Mouse (Mus musculus): ENCODE results near the gene Phldb2. TPM values are rescaled to one million over a fixed set of nuclear protein-coding genes. Genes with fewer than 3 reads are reported as not detected.

Phldb2 gene
- total and polyA plus RNA-seq, 3 experiments, result 0.55 TPM; not detected in 2

GRCm38 (mm10) chr16:45990901-45991676 lies 37.7 kb upstream of the Phldb2 start:
- H3K4me3 ChIP-seq (ENCODE audit: low read depth, low read length), result no peak overlapping the region
- no peaks in the 10 kb centered on the region for H3K36me3 ChIP-seq (replicated peaks)
- H3K27me3 ChIP-seq (ENCODE audit: insufficient read depth, low read length), result no peaks in the 10 kb centered on the region
- ATAC-seq (ENCODE audit: extremely low read depth, insufficient number of reproducible peaks, low FRiP score, poor library complexity, severe bottlenecking) (no peak), DNase-seq (ENCODE audit: low spot score) (no peak)
- 0 out of 2 replicates have a peak, but pooled peaks cover 2% of the 10 kb centered on the region for H3K9me3 ChIP-seq (replicated peaks)
- H3K4me1 ChIP-seq (ENCODE audit: insufficient read depth, low read depth, low read length), result no peaks in the 10 kb centered on the region
- TF ChIP-seq CTCF (IDR thresholded peaks at IDR 0.05; ENCODE audit: low read depth, low read length), result no peak
- TF ChIP-seq TAL1 (conservative IDR thresholded peaks at IDR 0.05; ENCODE audit: low read depth, low read length), result no peak
- no peak for TF ChIP-seq POLR2AphosphoS5 (IDR thresholded peaks at IDR 0.05; ENCODE audit: insufficient replicate concordance, low read depth, low read length)
- TF ChIP-seq GATA1 (IDR thresholded peaks at IDR 0.05; ENCODE audit: borderline replicate concordance, low read length), result no peak
- TF ChIP-seq GATA2 (IDR thresholded peaks at IDR 0.05; ENCODE audit: borderline replicate concordance, low read depth, low read length), result no peak

GRCm38 (mm10) chr16:45986236-45986635 lies 32.8 kb upstream of the Phldb2 start:
- Histone ChIP-seq H3K4me1 (ENCODE audit: insufficient read depth, low read depth, low read length) (no peaks in the 10 kb centered on the region), H3K27me3 (ENCODE audit: insufficient read depth, low read length) (no peaks in the 10 kb centered on the region), H3K9me3 (replicated peaks) (no peaks in the 10 kb centered on the region; the same call in 1 of the 2 replicates), H3K4me3 (ENCODE audit: low read depth, low read length) (no peak overlapping the region), H3K36me3 (replicated peaks) (no peaks in the 10 kb centered on the region)
- ATAC-seq (ENCODE audit: extremely low read depth, insufficient number of reproducible peaks, low FRiP score, poor library complexity, severe bottlenecking) (no peak), DNase-seq (ENCODE audit: low spot score) (no peak)
- no peak for TF ChIP-seq CTCF (IDR thresholded peaks at IDR 0.05; ENCODE audit: low read depth, low read length)
- TF ChIP-seq GATA1 (IDR thresholded peaks at IDR 0.05; ENCODE audit: borderline replicate concordance, low read length), result no peak
- TF ChIP-seq POLR2AphosphoS5 (IDR thresholded peaks at IDR 0.05; ENCODE audit: insufficient replicate concordance, low read depth, low read length), result no peak

GRCm38 (mm10) chr16:45984610-45985606 lies 31.5 kb upstream of the Phldb2 start:
- Histone ChIP-seq H3K9me3 (replicated peaks) (peaks cover 5% of the 10 kb centered on the region), H3K36me3 (replicated peaks) (no peaks in the 10 kb centered on the region), H3K27me3 (ENCODE audit: insufficient read depth, low read length) (no peaks in the 10 kb centered on the region), H3K4me1 (ENCODE audit: insufficient read depth, low read depth, low read length) (no peaks in the 10 kb centered on the region), H3K4me3 (ENCODE audit: low read depth, low read length) (no peak overlapping the region)
- DNase-seq (ENCODE audit: low spot score), result no peak
- ATAC-seq (ENCODE audit: extremely low read depth, insufficient number of reproducible peaks, low FRiP score, poor library complexity, severe bottlenecking), result no peak
- TF ChIP-seq TAL1 (conservative IDR thresholded peaks at IDR 0.05; ENCODE audit: low read depth, low read length) (no peak), CTCF (IDR thresholded peaks at IDR 0.05; ENCODE audit: low read depth, low read length) (no peak), GATA2 (IDR thresholded peaks at IDR 0.05; ENCODE audit: borderline replicate concordance, low read depth, low read length) (no peak), POLR2AphosphoS5 (IDR thresholded peaks at IDR 0.05; ENCODE audit: insufficient replicate concordance, low read depth, low read length) (no peak), GATA1 (IDR thresholded peaks at IDR 0.05; ENCODE audit: borderline replicate concordance, low read length) (no peak)

- no peak for ATAC-seq (ENCODE audit: extremely low read depth, insufficient number of reproducible peaks, low FRiP score, poor library complexity, severe bottlenecking)
- Histone ChIP-seq H3K4me3 (ENCODE audit: low read depth, low read length) (no peak overlapping the region), H3K36me3 (replicated peaks) (no peaks in the 10 kb centered on the region), H3K4me1 (ENCODE audit: insufficient read depth, low read depth, low read length) (no peaks in the 10 kb centered on the region), H3K27me3 (ENCODE audit: insufficient read depth, low read length) (no peaks in the 10 kb centered on the region), H3K9me3 (replicated peaks) (peaks cover 17% of the 10 kb centered on the region)
- DNase-seq (ENCODE audit: low spot score), result no peak
- TF ChIP-seq GATA1 (IDR thresholded peaks at IDR 0.05; ENCODE audit: borderline replicate concordance, low read length) (no peak), POLR2AphosphoS5 (IDR thresholded peaks at IDR 0.05; ENCODE audit: insufficient replicate concordance, low read depth, low read length) (no peak), CTCF (IDR thresholded peaks at IDR 0.05; ENCODE audit: low read depth, low read length) (no peak), GATA2 (IDR thresholded peaks at IDR 0.05; ENCODE audit: borderline replicate concordance, low read depth, low read length) (no peak), TAL1 (conservative IDR thresholded peaks at IDR 0.05; ENCODE audit: low read depth, low read length) (no peak)
Observed at GRCm38 (mm10) chr16:45976251-45976650, 22.9 kb upstream of the Phldb2 start.

GRCm38 (mm10) chr16:45973959-45974686 lies 20.7 kb upstream of the Phldb2 start:
- no peaks in the 10 kb centered on the region for H3K27me3 ChIP-seq (ENCODE audit: insufficient read depth, low read length)
- no peak overlapping the region for H3K4me3 ChIP-seq (ENCODE audit: low read depth, low read length)
- H3K4me1 ChIP-seq (ENCODE audit: insufficient read depth, low read depth, low read length), result no peaks in the 10 kb centered on the region
- peaks cover 11% of the 10 kb centered on the region for H3K9me3 ChIP-seq (replicated peaks)
- no peak for DNase-seq (ENCODE audit: low spot score)
- ATAC-seq (ENCODE audit: extremely low read depth, insufficient number of reproducible peaks, low FRiP score, poor library complexity, severe bottlenecking), result no peak
- H3K36me3 ChIP-seq (replicated peaks), result no peaks in the 10 kb centered on the region
- TF ChIP-seq CTCF (IDR thresholded peaks at IDR 0.05; ENCODE audit: low read depth, low read length), result no peak
- TF ChIP-seq POLR2AphosphoS5 (IDR thresholded peaks at IDR 0.05; ENCODE audit: insufficient replicate concordance, low read depth, low read length), result no peak
- no peak for TF ChIP-seq TAL1 (conservative IDR thresholded peaks at IDR 0.05; ENCODE audit: low read depth, low read length)
- no peak for TF ChIP-seq GATA2 (IDR thresholded peaks at IDR 0.05; ENCODE audit: borderline replicate concordance, low read depth, low read length)
- TF ChIP-seq GATA1 (IDR thresholded peaks at IDR 0.05; ENCODE audit: borderline replicate concordance, low read length), result no peak
